Mouse (Mus musculus): Measurements from ENCODE around the gene Rnf151. TPM values are rescaled to one million over a fixed set of nuclear protein-coding genes. Genes with fewer than 3 reads are reported as not detected.
A peak's percentile ranks its signal among the peaks of the same experiment; 100 is the strongest.

Gene Rnf151
- polyA plus RNA-seq, 1 experiment from 2014 or later: not detected

- Histone ChIP-seq H3K9ac (ENCODE audit: low read length) (no peak overlapping the region), H3K9me3 (ENCODE audit: control insufficient read depth, low read length) (no peaks in the 10 kb centered on the region), H3K4me1 (ENCODE audit: control insufficient read depth in 2 of 2, insufficient read depth in 2 of 2, low read length in 2 of 2) (peaks cover 11 to 15% of the 10 kb centered on the region in 2 experiments), H3K27me3 (ENCODE audit: control insufficient read depth, insufficient read depth, low read length) (no peaks in the 10 kb centered on the region), H3K4me3 (ENCODE audit: control insufficient read depth in 1 of 2, insufficient read depth in 1 of 2, low read depth in 1 of 2, low read length in 2 of 2) (no peak overlapping the region), H3K36me3 (ENCODE audit: control insufficient read depth, insufficient read depth, low read length) (no peaks in the 10 kb centered on the region), H3K4me2 (ENCODE audit: low read length) (no peak overlapping the region), H3K27ac (replicated peaks in 1 of 2; ENCODE audit: control insufficient read depth in 1 of 2, insufficient read depth in 1 of 2, low read depth in 2 of 2, low read length in 2 of 2) (no peak overlapping the region)
- no peak for ATAC-seq (ENCODE audit: insufficient number of reproducible peaks, insufficient read depth, low FRiP score, low read depth)
- 52% methylated on average over 6 of the region's 6 CpGs for WGBS
These were observed 11.2 kb upstream of the Rnf151 start for GRCm38 (mm10) chr17:24729067-24729466.

DNA sequence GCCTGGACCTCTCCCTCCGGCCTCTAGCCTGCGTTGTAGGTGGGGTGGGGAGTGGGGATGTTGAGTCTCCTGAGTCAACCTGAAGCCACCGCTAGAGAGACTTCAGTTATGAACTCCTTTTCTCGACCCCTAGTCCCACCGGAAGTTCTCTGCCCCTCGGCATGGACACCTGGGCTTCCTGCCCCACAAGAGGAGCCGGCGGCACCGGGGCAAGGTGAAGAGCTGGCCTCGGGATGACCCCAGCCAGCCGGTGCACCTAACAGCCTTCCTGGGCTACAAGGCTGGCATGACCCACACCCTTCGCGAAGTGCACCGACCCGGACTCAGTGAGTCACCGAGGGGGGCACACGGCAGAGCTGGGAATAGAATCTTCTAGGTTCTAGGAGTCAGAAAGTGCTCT is 10.3 kb upstream of the Rnf151 start:
- Histone ChIP-seq H3K36me3 (ENCODE audit: control insufficient read depth, insufficient read depth, low read length) (no peaks in the 10 kb centered on the region), H3K9me3 (ENCODE audit: control insufficient read depth, low read length) (no peaks in the 10 kb centered on the region), H3K27me3 (ENCODE audit: control insufficient read depth, insufficient read depth, low read length) (no peaks in the 10 kb centered on the region), H3K9ac (ENCODE audit: low read length) (no peak overlapping the region), H3K4me2 (ENCODE audit: low read length) (no peak overlapping the region), H3K4me3 (ENCODE audit: control insufficient read depth in 1 of 2, insufficient read depth in 1 of 2, low read depth in 1 of 2, low read length in 2 of 2) (no peak overlapping the region), H3K27ac (replicated peaks in 1 of 2; ENCODE audit: control insufficient read depth in 1 of 2, insufficient read depth in 1 of 2, low read depth in 2 of 2, low read length in 2 of 2) (no peak overlapping the region), H3K4me1 (ENCODE audit: control insufficient read depth in 2 of 2, insufficient read depth in 2 of 2, low read length in 2 of 2) (peaks cover 11 to 18% of the 10 kb centered on the region in 2 experiments)
- no peak for ATAC-seq (ENCODE audit: insufficient number of reproducible peaks, insufficient read depth, low FRiP score, low read depth)
- WGBS: 67% methylated on average over 17 of the region's 17 CpGs

- WGBS: 62% methylated on average over 2 of the region's 2 CpGs
- H3K4me1 ChIP-seq (ENCODE audit: control insufficient read depth in 2 of 2, insufficient read depth in 2 of 2, low read length in 2 of 2): peaks cover 10 to 21% of the 10 kb centered on the region in 2 experiments
- no peak for ATAC-seq (ENCODE audit: insufficient number of reproducible peaks, insufficient read depth, low FRiP score, low read depth)
These were observed 9.8 kb upstream of the Rnf151 start, which contains the start of gene Rpl3l for GRCm38 (mm10) chr17:24727618-24728017. Gene Rpl3l, plus strand, starts transcription at chr17:24727820.

GRCm38 (mm10) chr17:24725637-24726390 is 8.0 kb upstream of the Rnf151 start:
- WGBS: 69% methylated on average over 3 of the region's 3 CpGs
- ATAC-seq (ENCODE audit: insufficient number of reproducible peaks, insufficient read depth, low FRiP score, low read depth): no peak
- Histone ChIP-seq H3K4me2 (ENCODE audit: low read length) (no peak overlapping the region), H3K4me1 (ENCODE audit: control insufficient read depth in 2 of 2, insufficient read depth in 2 of 2, low read length in 2 of 2) (peaks cover 6 to 24% of the 10 kb centered on the region in 2 experiments), H3K27me3 (ENCODE audit: control insufficient read depth, insufficient read depth, low read length) (no peaks in the 10 kb centered on the region), H3K4me3 (ENCODE audit: control insufficient read depth in 1 of 2, insufficient read depth in 1 of 2, low read depth in 1 of 2, low read length in 2 of 2) (no peak overlapping the region), H3K27ac (replicated peaks in 1 of 2; ENCODE audit: control insufficient read depth in 1 of 2, insufficient read depth in 1 of 2, low read depth in 2 of 2, low read length in 2 of 2) (no peak overlapping the region), H3K36me3 (ENCODE audit: control insufficient read depth, insufficient read depth, low read length) (peaks cover 19% of the 10 kb centered on the region), H3K9ac (ENCODE audit: low read length) (no peak overlapping the region), H3K9me3 (ENCODE audit: control insufficient read depth, low read length) (no peaks in the 10 kb centered on the region)

More at GRCm38 (mm10) chr17:24727618-24728017, 9.8 kb upstream of the Rnf151 start, which contains the start of gene Rpl3l:
- H3K9ac ChIP-seq (ENCODE audit: low read length): no peak within 1 kb of the TSS
- no peaks in the 10 kb centered on the region for H3K27me3 ChIP-seq (ENCODE audit: control insufficient read depth, insufficient read depth, low read length)
- H3K4me2 ChIP-seq (ENCODE audit: low read length): no peak within 1 kb of the TSS
- no peak within 1 kb of the TSS for H3K27ac ChIP-seq (replicated peaks in 1 of 2; ENCODE audit: control insufficient read depth in 1 of 2, insufficient read depth in 1 of 2, low read depth in 2 of 2, low read length in 2 of 2)
- H3K4me3 ChIP-seq (ENCODE audit: control insufficient read depth in 1 of 2, insufficient read depth in 1 of 2, low read depth in 1 of 2, low read length in 2 of 2): no peak within 1 kb of the TSS
- H3K9me3 ChIP-seq (ENCODE audit: control insufficient read depth, low read length): no peaks in the 10 kb centered on the region
- peaks cover 1% of the 10 kb centered on the region for H3K36me3 ChIP-seq (ENCODE audit: control insufficient read depth, insufficient read depth, low read length)

DNA sequence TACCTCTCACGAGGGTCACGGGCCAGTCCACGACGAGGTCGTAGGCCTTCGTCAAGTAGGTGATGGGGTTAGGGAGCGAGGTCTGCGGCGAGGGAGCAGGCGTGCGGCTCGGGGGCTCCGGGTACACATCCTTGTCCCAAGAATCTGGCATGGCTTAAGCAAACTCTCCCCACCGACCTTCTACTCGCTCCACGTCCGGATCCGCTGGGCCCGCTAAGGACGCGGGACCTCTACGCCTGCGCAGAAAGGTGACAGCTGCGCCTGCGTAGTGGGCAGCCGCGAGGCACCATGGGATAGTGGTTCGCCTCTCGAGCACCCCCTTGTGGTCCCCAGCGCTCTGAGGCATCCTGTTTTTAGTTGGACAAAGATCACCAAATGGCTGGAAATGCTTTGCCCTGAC is 6.3 kb upstream of the Rnf151 start, which contains the start of gene Ndufb10:
Gene Ndufb10, minus strand, starts transcription at position 295 of the 400 bp plus-strand sequence.
- H3K4me2 ChIP-seq (ENCODE audit: low read length): peak within 1 kb of the TSS; percentile 74
- H3K4me1 ChIP-seq (ENCODE audit: control insufficient read depth in 2 of 2, insufficient read depth in 2 of 2, low read length in 2 of 2): peaks cover 6 to 24% of the 10 kb centered on the region in 2 experiments
- peak; percentile 67 for ATAC-seq (ENCODE audit: insufficient number of reproducible peaks, insufficient read depth, low FRiP score, low read depth)
- H3K9ac ChIP-seq (ENCODE audit: low read length): peak within 1 kb of the TSS; percentile 99
- no peaks in the 10 kb centered on the region for H3K9me3 ChIP-seq (ENCODE audit: control insufficient read depth, low read length)
- WGBS: under 1% methylated on average over 30 of the region's 30 CpGs
- H3K4me3 ChIP-seq (ENCODE audit: control insufficient read depth in 1 of 2, insufficient read depth in 1 of 2, low read depth in 1 of 2, low read length in 2 of 2): peak within 1 kb of the TSS; percentile 86 to 89
- peak within 1 kb of the TSS; percentile 86 to 94 for H3K27ac ChIP-seq (replicated peaks in 1 of 2; ENCODE audit: control insufficient read depth in 1 of 2, insufficient read depth in 1 of 2, low read depth in 2 of 2, low read length in 2 of 2)
- H3K27me3 ChIP-seq (ENCODE audit: control insufficient read depth, insufficient read depth, low read length): no peaks in the 10 kb centered on the region
- H3K36me3 ChIP-seq (ENCODE audit: control insufficient read depth, insufficient read depth, low read length): peaks cover 22% of the 10 kb centered on the region

- peak overlapping the region; percentile 86 to 94 for H3K27ac ChIP-seq (replicated peaks in 1 of 2; ENCODE audit: control insufficient read depth in 1 of 2, insufficient read depth in 1 of 2, low read depth in 2 of 2, low read length in 2 of 2)
- H3K9ac ChIP-seq (ENCODE audit: low read length): peak overlapping the region; percentile 99
- no peaks in the 10 kb centered on the region for H3K9me3 ChIP-seq (ENCODE audit: control insufficient read depth, low read length)
- peaks cover 6 to 26% of the 10 kb centered on the region in 2 experiments for H3K4me1 ChIP-seq (ENCODE audit: control insufficient read depth in 2 of 2, insufficient read depth in 2 of 2, low read length in 2 of 2)
- H3K4me2 ChIP-seq (ENCODE audit: low read length): peak overlapping the region; percentile 74
- ATAC-seq (ENCODE audit: insufficient number of reproducible peaks, insufficient read depth, low FRiP score, low read depth): peak; percentile 0; the same call in 1 of the 2 replicates
- H3K36me3 ChIP-seq (ENCODE audit: control insufficient read depth, insufficient read depth, low read length): peaks cover 22% of the 10 kb centered on the region
- H3K4me3 ChIP-seq (ENCODE audit: control insufficient read depth in 1 of 2, insufficient read depth in 1 of 2, low read depth in 1 of 2, low read length in 2 of 2): peak overlapping the region; percentile 86 to 89
- 0% methylated on average over 15 of the region's 15 CpGs for WGBS
- no peaks in the 10 kb centered on the region for H3K27me3 ChIP-seq (ENCODE audit: control insufficient read depth, insufficient read depth, low read length)
These were observed 6.0 kb upstream of the Rnf151 start for GRCm38 (mm10) chr17:24723881-24724180.

DNA sequence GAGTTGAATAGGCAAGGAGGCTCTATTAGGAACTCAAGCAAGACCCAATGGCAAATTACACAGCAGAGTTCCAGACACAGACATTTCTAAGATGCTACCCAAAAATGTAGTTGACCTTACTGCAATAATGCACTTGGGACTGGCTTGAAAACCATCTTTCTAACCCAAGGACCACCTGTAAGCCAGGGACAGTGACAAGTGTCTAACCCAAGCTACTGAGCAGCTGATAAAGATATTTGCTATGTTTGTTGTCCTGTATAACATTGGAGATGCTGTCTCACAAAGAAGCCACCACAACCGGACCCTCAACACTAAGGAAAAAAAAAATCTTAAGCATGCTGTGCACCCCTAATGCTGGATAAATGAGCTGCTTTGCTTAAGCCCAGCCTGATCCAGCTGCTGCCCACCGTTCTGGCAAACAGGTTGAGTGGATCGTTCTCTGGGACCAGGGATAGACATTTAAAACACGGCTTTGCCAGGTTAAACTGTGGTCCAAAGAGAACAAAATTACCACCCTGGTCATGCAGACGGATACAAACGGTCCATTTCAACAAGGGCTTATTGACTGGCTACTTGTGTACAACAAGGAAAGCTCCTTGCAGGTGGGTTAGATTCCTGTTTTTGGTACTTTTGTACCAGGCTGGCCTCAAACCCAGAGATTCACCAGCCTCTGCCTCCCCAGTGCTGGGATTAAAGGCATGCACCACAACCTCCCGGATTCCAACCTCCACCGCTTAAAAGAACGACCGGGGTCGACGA is 5.4 kb upstream of the Rnf151 start:
- no peaks in the 10 kb centered on the region for H3K9me3 ChIP-seq (ENCODE audit: control insufficient read depth, low read length)
- 2% methylated on average over 12 of the region's 12 CpGs for WGBS
- H3K27ac ChIP-seq (replicated peaks in 1 of 2; ENCODE audit: control insufficient read depth in 1 of 2, insufficient read depth in 1 of 2, low read depth in 2 of 2, low read length in 2 of 2): peak overlapping the region; percentile 86 to 94
- H3K4me1 ChIP-seq (ENCODE audit: control insufficient read depth in 2 of 2, insufficient read depth in 2 of 2, low read length in 2 of 2): peaks cover 6 to 30% of the 10 kb centered on the region in 2 experiments
- ATAC-seq (ENCODE audit: insufficient number of reproducible peaks, insufficient read depth, low FRiP score, low read depth): no peak
- peak overlapping the region; percentile 74 for H3K4me2 ChIP-seq (ENCODE audit: low read length)
- H3K36me3 ChIP-seq (ENCODE audit: control insufficient read depth, insufficient read depth, low read length): peaks cover 27% of the 10 kb centered on the region
- H3K4me3 ChIP-seq (ENCODE audit: control insufficient read depth in 1 of 2, insufficient read depth in 1 of 2, low read depth in 1 of 2, low read length in 2 of 2): peak overlapping the region; percentile 86 to 89
- peak overlapping the region; percentile 99 for H3K9ac ChIP-seq (ENCODE audit: low read length)
- no peaks in the 10 kb centered on the region for H3K27me3 ChIP-seq (ENCODE audit: control insufficient read depth, insufficient read depth, low read length)

All from heart, embryonic 14.5 days (tissue).